Mouse (Mus musculus): ENCODE results near the gene Tnfsf14. TPM values are rescaled to one million over a fixed set of nuclear protein-coding genes. Genes with fewer than 3 reads are reported as not detected.

The Tnfsf14 gene
- polyA plus RNA-seq, 1 experiment from 2014 or later: not detected

- WGBS: 69% methylated on average over 9 of the region's 9 CpGs
- Histone ChIP-seq H3K27me3 (replicated peaks; ENCODE audit: control insufficient read depth, insufficient read depth, low read length) (no peaks in the 10 kb centered on the region), H3K9me3 (ENCODE audit: control insufficient read depth, low read length) (no peaks in the 10 kb centered on the region), H3K4me3 (replicated peaks; ENCODE audit: low read length) (no peak overlapping the region), H3K9ac (replicated peaks; ENCODE audit: low read depth, low read length) (no peak overlapping the region), H3K4me1 (replicated peaks; ENCODE audit: control insufficient read depth, insufficient read depth, low read length) (no peaks in the 10 kb centered on the region), H3K36me3 (ENCODE audit: control insufficient read depth, insufficient read depth) (no peaks in the 10 kb centered on the region), H3K27ac (ENCODE audit: low read length) (no peak overlapping the region), H3K4me2 (ENCODE audit: low read length) (no peak overlapping the region)
- no peak for ATAC-seq
Observed at GRCm38 (mm10) chr17:57211501-57211900, 17.5 kb upstream of the Tnfsf14 start.

GRCm38 (mm10) chr17:57209330-57209729 is 15.4 kb upstream of the Tnfsf14 start:
- H3K4me2 ChIP-seq (ENCODE audit: low read length): no peak overlapping the region
- no peak for ATAC-seq

GRCm38 (mm10) chr17:57207938-57208337 is 14.0 kb upstream of the Tnfsf14 start:
- no peak overlapping the region for H3K4me3 ChIP-seq (replicated peaks; ENCODE audit: low read length)
- WGBS: 66% methylated on average over 3 of the region's 3 CpGs
- H3K27me3 ChIP-seq (replicated peaks; ENCODE audit: control insufficient read depth, insufficient read depth, low read length): no peaks in the 10 kb centered on the region
- ATAC-seq: no peak
- no peak overlapping the region for H3K27ac ChIP-seq (ENCODE audit: low read length)
- no peak overlapping the region for H3K9ac ChIP-seq (replicated peaks; ENCODE audit: low read depth, low read length)
- no peak overlapping the region for H3K4me2 ChIP-seq (ENCODE audit: low read length)
- no peaks in the 10 kb centered on the region for H3K4me1 ChIP-seq (replicated peaks; ENCODE audit: control insufficient read depth, insufficient read depth, low read length)
- no peaks in the 10 kb centered on the region for H3K36me3 ChIP-seq (ENCODE audit: control insufficient read depth, insufficient read depth)
- no peaks in the 10 kb centered on the region for H3K9me3 ChIP-seq (ENCODE audit: control insufficient read depth, low read length)

More at GRCm38 (mm10) chr17:57209330-57209729, 15.4 kb upstream of the Tnfsf14 start:
- Histone ChIP-seq H3K4me1 (replicated peaks; ENCODE audit: control insufficient read depth, insufficient read depth, low read length) (no peaks in the 10 kb centered on the region), H3K27me3 (replicated peaks; ENCODE audit: control insufficient read depth, insufficient read depth, low read length) (no peaks in the 10 kb centered on the region), H3K4me3 (replicated peaks; ENCODE audit: low read length) (no peak overlapping the region), H3K27ac (ENCODE audit: low read length) (no peak overlapping the region), H3K9ac (replicated peaks; ENCODE audit: low read depth, low read length) (no peak overlapping the region), H3K9me3 (ENCODE audit: control insufficient read depth, low read length) (no peaks in the 10 kb centered on the region), H3K36me3 (ENCODE audit: control insufficient read depth, insufficient read depth) (no peaks in the 10 kb centered on the region)
- WGBS: 84% methylated on average over 4 of the region's 4 CpGs

GRCm38 (mm10) chr17:57201841-57202724 is 8.1 kb upstream of the Tnfsf14 start:
- no peaks in the 10 kb centered on the region for H3K27me3 ChIP-seq (replicated peaks; ENCODE audit: control insufficient read depth, insufficient read depth, low read length)
- H3K4me2 ChIP-seq (ENCODE audit: low read length): no peak overlapping the region
- H3K9ac ChIP-seq (replicated peaks; ENCODE audit: low read depth, low read length): no peak overlapping the region
- no peak overlapping the region for H3K27ac ChIP-seq (ENCODE audit: low read length)
- H3K9me3 ChIP-seq (ENCODE audit: control insufficient read depth, low read length): no peaks in the 10 kb centered on the region
- ATAC-seq: no peak
- H3K4me3 ChIP-seq (replicated peaks; ENCODE audit: low read length): no peak overlapping the region
- WGBS: 87% methylated on average over 10 of the region's 10 CpGs
- H3K4me1 ChIP-seq (replicated peaks; ENCODE audit: control insufficient read depth, insufficient read depth, low read length): no peaks in the 10 kb centered on the region
- no peaks in the 10 kb centered on the region for H3K36me3 ChIP-seq (ENCODE audit: control insufficient read depth, insufficient read depth)

GRCm38 (mm10) chr17:57198252-57198651 is 4.3 kb upstream of the Tnfsf14 start:
- ATAC-seq: no peak
- Histone ChIP-seq H3K4me2 (ENCODE audit: low read length) (no peak overlapping the region), H3K27ac (ENCODE audit: low read length) (no peak overlapping the region), H3K9ac (replicated peaks; ENCODE audit: low read depth, low read length) (no peak overlapping the region), H3K4me1 (replicated peaks; ENCODE audit: control insufficient read depth, insufficient read depth, low read length) (no peaks in the 10 kb centered on the region), H3K4me3 (replicated peaks; ENCODE audit: low read length) (no peak overlapping the region), H3K36me3 (ENCODE audit: control insufficient read depth, insufficient read depth) (no peaks in the 10 kb centered on the region), H3K9me3 (ENCODE audit: control insufficient read depth, low read length) (no peaks in the 10 kb centered on the region), H3K27me3 (replicated peaks; ENCODE audit: control insufficient read depth, insufficient read depth, low read length) (no peaks in the 10 kb centered on the region)
- 78% methylated on average over 3 of the region's 3 CpGs for WGBS

- H3K36me3 ChIP-seq (ENCODE audit: control insufficient read depth, insufficient read depth): no peaks in the 10 kb centered on the region
- no peaks in the 10 kb centered on the region for H3K9me3 ChIP-seq (ENCODE audit: control insufficient read depth, low read length)
- H3K9ac ChIP-seq (replicated peaks; ENCODE audit: low read depth, low read length): no peak overlapping the region
- no peak overlapping the region for H3K27ac ChIP-seq (ENCODE audit: low read length)
- WGBS: 79% methylated on average over 8 of the region's 8 CpGs
- no peak for ATAC-seq
- no peaks in the 10 kb centered on the region for H3K4me1 ChIP-seq (replicated peaks; ENCODE audit: control insufficient read depth, insufficient read depth, low read length)
- no peak overlapping the region for H3K4me2 ChIP-seq (ENCODE audit: low read length)
- H3K27me3 ChIP-seq (replicated peaks; ENCODE audit: control insufficient read depth, insufficient read depth, low read length): no peaks in the 10 kb centered on the region
- no peak overlapping the region for H3K4me3 ChIP-seq (replicated peaks; ENCODE audit: low read length)
Observed at GRCm38 (mm10) chr17:57195326-57196010, 1.5 kb upstream of the Tnfsf14 start.

GRCm38 (mm10) chr17:57194771-57195170 is 794 bp upstream of the Tnfsf14 start:
- 71% methylated on average over 3 of the region's 3 CpGs for WGBS
- no peaks in the 10 kb centered on the region for H3K4me1 ChIP-seq (replicated peaks; ENCODE audit: control insufficient read depth, insufficient read depth, low read length)
- no peak for ATAC-seq
- H3K27me3 ChIP-seq (replicated peaks; ENCODE audit: control insufficient read depth, insufficient read depth, low read length): no peaks in the 10 kb centered on the region
- no peak overlapping the region for H3K27ac ChIP-seq (ENCODE audit: low read length)
- H3K9me3 ChIP-seq (ENCODE audit: control insufficient read depth, low read length): no peaks in the 10 kb centered on the region
- H3K4me3 ChIP-seq (replicated peaks; ENCODE audit: low read length): no peak overlapping the region
- H3K4me2 ChIP-seq (ENCODE audit: low read length): no peak overlapping the region
- no peak overlapping the region for H3K9ac ChIP-seq (replicated peaks; ENCODE audit: low read depth, low read length)
- no peaks in the 10 kb centered on the region for H3K36me3 ChIP-seq (ENCODE audit: control insufficient read depth, insufficient read depth)

GRCm38 (mm10) chr17:57188510-57189192 is 5.3 kb downstream of the Tnfsf14 start:
- WGBS: 91% methylated on average over 12 of the region's 12 CpGs
- Histone ChIP-seq H3K27ac (ENCODE audit: low read length) (no peak overlapping the region), H3K9me3 (ENCODE audit: control insufficient read depth, low read length) (no peaks in the 10 kb centered on the region), H3K9ac (replicated peaks; ENCODE audit: low read depth, low read length) (no peak overlapping the region), H3K4me2 (ENCODE audit: low read length) (no peak overlapping the region), H3K4me3 (replicated peaks; ENCODE audit: low read length) (no peak overlapping the region), H3K27me3 (replicated peaks; ENCODE audit: control insufficient read depth, insufficient read depth, low read length) (no peaks in the 10 kb centered on the region), H3K4me1 (replicated peaks; ENCODE audit: control insufficient read depth, insufficient read depth, low read length) (no peaks in the 10 kb centered on the region), H3K36me3 (ENCODE audit: control insufficient read depth, insufficient read depth) (no peaks in the 10 kb centered on the region)
- ATAC-seq: no peak

GRCm38 (mm10) chr17:57185641-57186040 is 8.3 kb downstream of the Tnfsf14 start:
- H3K27ac ChIP-seq (ENCODE audit: low read length): no peak overlapping the region
- WGBS: 75% methylated on average over 2 of the region's 2 CpGs

More at GRCm38 (mm10) chr17:57185641-57186040, 8.3 kb downstream of the Tnfsf14 start:
- H3K9ac ChIP-seq (replicated peaks; ENCODE audit: low read depth, low read length): no peak overlapping the region
- no peak overlapping the region for H3K4me2 ChIP-seq (ENCODE audit: low read length)
- no peaks in the 10 kb centered on the region for H3K27me3 ChIP-seq (replicated peaks; ENCODE audit: control insufficient read depth, insufficient read depth, low read length)
- H3K4me1 ChIP-seq (replicated peaks; ENCODE audit: control insufficient read depth, insufficient read depth, low read length): no peaks in the 10 kb centered on the region
- H3K36me3 ChIP-seq (ENCODE audit: control insufficient read depth, insufficient read depth): no peaks in the 10 kb centered on the region
- no peak for ATAC-seq
- H3K4me3 ChIP-seq (replicated peaks; ENCODE audit: low read length): no peak overlapping the region
- H3K9me3 ChIP-seq (ENCODE audit: control insufficient read depth, low read length): no peaks in the 10 kb centered on the region

Data from forebrain, embryonic 16.5 days (tissue).